Mouse (Mus musculus) bone marrow, adult 2 months (tissue): ENCODE results near the gene Gm45713.

Source experiments
- CTCF ChIP-seq: fragments of 200-500 bp; IDR thresholded peaks from 2 replicates; pipeline ENCODE4 v1.5.1; 2011; ENCODE audit warnings: low read length, control low read depth; ENCODE audit not compliant: control insufficient read depth, insufficient read depth
- POLR2A ChIP-seq: fragments of 200-500 bp; IDR thresholded peaks from 2 replicates; pipeline ENCODE4 v1.6.1; 2011; ENCODE audit warnings: low read depth, mild to moderate bottlenecking, control low read depth, low read length, borderline replicate concordance; ENCODE audit not compliant: control insufficient read depth

GRCm38 (mm10) chr7:45121966-45122365 lies 14.1 kb downstream of the Gm45713 start:
- TF ChIP-seq CTCF (no peak), POLR2A (no peak)
